Mouse (Mus musculus) neural tube, embryonic 11.5 days (tissue): ENCODE results near the gene Trpv5. TPM values are rescaled to one million over a fixed set of nuclear protein-coding genes. Genes with fewer than 3 reads are reported as not detected.

Source experiments
- ATAC-seq: fragments of 200-750 bp; cut with Nextera tagmentation; 2 replicates; pipeline ENCODE4 v1.8.0; 2017; ENCODE audit warnings: moderate number of reproducible peaks, mild to moderate bottlenecking, moderate TSS enrichment, moderate library complexity; ENCODE audit not compliant: insufficient read depth, low FRiP score, low TSS enrichment
- DNase-seq: peaks from one replicate; pipeline ENCODE4 v3.0.0-alpha.2; 2015; ENCODE audit warnings: low spot score
- H3K27ac ChIP-seq: fragments of 300-500 bp; sonication (generic); 2 replicates; pipeline ENCODE4 v1.5.1; 2014; ENCODE audit warnings: low read depth, mild to moderate bottlenecking, low read length
- H3K27me3 ChIP-seq: fragments of 300-500 bp; sonication (generic); 2 replicates; pipeline ENCODE4 v1.6.1; 2014; ENCODE audit warnings: mild to moderate bottlenecking, low read length, mixed read lengths; ENCODE audit not compliant: control insufficient read depth, insufficient read depth
- H3K36me3 ChIP-seq: fragments of 300-500 bp; sonication (generic); 2 replicates; pipeline ENCODE4 v1.6.1; 2014; ENCODE audit warnings: mild to moderate bottlenecking, low read length, moderate library complexity, mixed read lengths; ENCODE audit not compliant: control insufficient read depth, insufficient read depth
- H3K4me1 ChIP-seq: fragments of 300-500 bp; sonication (generic); 2 replicates; pipeline ENCODE4 v1.6.1; 2014; ENCODE audit warnings: low read length, mixed read lengths; ENCODE audit not compliant: control insufficient read depth, insufficient read depth
- H3K4me2 ChIP-seq: fragments of 300-500 bp; sonication (generic); 2 replicates; pipeline ENCODE4 v1.6.1; 2014; ENCODE audit warnings: low read depth, mild to moderate bottlenecking, moderate library complexity
- H3K4me3 ChIP-seq: fragments of 300-500 bp; sonication (generic); 2 replicates; pipeline ENCODE4 v1.5.1; 2014; ENCODE audit warnings: low read depth, low read length
- H3K9ac ChIP-seq: fragments of 300-500 bp; sonication (generic); 2 replicates; pipeline ENCODE4 v1.6.1; 2014; ENCODE audit warnings: mild to moderate bottlenecking, low read length
- H3K9me3 ChIP-seq: fragments of 300-500 bp; sonication (generic); 2 replicates; pipeline ENCODE4 v1.6.1; 2016; ENCODE audit warnings: low read length; ENCODE audit not compliant: control insufficient read depth
- WGBS: fragments of 180-500 bp; shearing (Covaris S2); extraction: QIAGEN DNeasy Blood & Tissue Kit; methylation state at CpG from one replicate; pipeline ENCODE4 v1.1.7; 2014; 5-methylcytosine and 5-hydroxymethylcytosine counted together
- polyA plus RNA-seq: library from polyadenylated mRNA; unstranded; fragments of >200 nt; fragmentation: Nextera tagmentation; extraction: Ambion mirVana; gene quantifications from 2 replicates; pipeline ENCODE4 v1.2.1, GENCODE M21; 2014

Gene Trpv5
- polyA plus RNA-seq, 1 experiment from 2014 or later, result not detected

- Histone ChIP-seq H3K4me2 (no peak overlapping the region), H3K4me3 (no peak overlapping the region), H3K9me3 (no peaks in the 10 kb centered on the region), H3K27me3 (no peaks in the 10 kb centered on the region), H3K27ac (no peak overlapping the region), H3K9ac (no peak overlapping the region), H3K4me1 (no peaks in the 10 kb centered on the region), H3K36me3 (no peaks in the 10 kb centered on the region)
- no peak for ATAC-seq
- DNase-seq, result no peak
Observed at GRCm38 (mm10) chr6:41692200-41692599, 11.6 kb upstream of the Trpv5 start.

- Histone ChIP-seq H3K36me3 (no peaks in the 10 kb centered on the region), H3K9ac (no peak overlapping the region), H3K4me2 (no peak overlapping the region), H3K9me3 (no peaks in the 10 kb centered on the region), H3K27ac (no peak overlapping the region), H3K27me3 (no peaks in the 10 kb centered on the region), H3K4me3 (no peak overlapping the region), H3K4me1 (no peaks in the 10 kb centered on the region)
- ATAC-seq, result no peak
- 78% methylated on average over 3 of the region's 3 CpGs for WGBS
- DNase-seq, result no peak
Observed at GRCm38 (mm10) chr6:41685596-41685995, 5.0 kb upstream of the Trpv5 start.

GRCm38 (mm10) chr6:41684911-41685310 is 4.3 kb upstream of the Trpv5 start:
- Histone ChIP-seq H3K27me3 (no peaks in the 10 kb centered on the region), H3K4me1 (no peaks in the 10 kb centered on the region), H3K36me3 (no peaks in the 10 kb centered on the region), H3K9ac (no peak overlapping the region), H3K4me3 (no peak overlapping the region), H3K27ac (no peak overlapping the region), H3K4me2 (no peak overlapping the region), H3K9me3 (no peaks in the 10 kb centered on the region)
- ATAC-seq, result no peak
- DNase-seq, result no peak
- WGBS, result 91% methylated on average over 5 of the region's 5 CpGs

GRCm38 (mm10) chr6:41684131-41684530 is 3.6 kb upstream of the Trpv5 start, which contains the start of gene Llcfc1:
Gene Llcfc1 (plus strand): TSS chr6:41684431.
- Histone ChIP-seq H3K9ac (no peak within 1 kb of the TSS), H3K4me3 (no peak within 1 kb of the TSS), H3K9me3 (no peaks in the 10 kb centered on the region), H3K27ac (no peak within 1 kb of the TSS), H3K4me2 (no peak within 1 kb of the TSS), H3K27me3 (no peaks in the 10 kb centered on the region), H3K36me3 (no peaks in the 10 kb centered on the region), H3K4me1 (no peaks in the 10 kb centered on the region)
- no peak for DNase-seq
- WGBS, result 84% methylated on average over 2 of the region's 2 CpGs
- no peak for ATAC-seq

GRCm38 (mm10) chr6:41681656-41682055 is 1.1 kb upstream of the Trpv5 start:
- 85% methylated on average over 5 of the region's 5 CpGs for WGBS
- DNase-seq, result no peak
- no peak overlapping the region for H3K4me2 ChIP-seq
- ATAC-seq, result no peak
- H3K9me3 ChIP-seq, result no peaks in the 10 kb centered on the region
- no peaks in the 10 kb centered on the region for H3K27me3 ChIP-seq
- H3K36me3 ChIP-seq, result no peaks in the 10 kb centered on the region
- H3K4me1 ChIP-seq, result no peaks in the 10 kb centered on the region
- H3K9ac ChIP-seq, result no peak overlapping the region
- no peak overlapping the region for H3K4me3 ChIP-seq
- H3K27ac ChIP-seq, result no peak overlapping the region

GRCm38 (mm10) chr6:41676530-41676929 is 4.0 kb downstream of the Trpv5 start:
- Histone ChIP-seq H3K4me3 (no peak overlapping the region), H3K27me3 (no peaks in the 10 kb centered on the region), H3K9ac (no peak overlapping the region), H3K4me1 (no peaks in the 10 kb centered on the region), H3K27ac (no peak overlapping the region), H3K36me3 (no peaks in the 10 kb centered on the region), H3K9me3 (no peaks in the 10 kb centered on the region), H3K4me2 (no peak overlapping the region)
- 98% methylated on average over 2 of the region's 2 CpGs for WGBS
- ATAC-seq, result no peak
- no peak for DNase-seq

GRCm38 (mm10) chr6:41662320-41662719 is 18.2 kb downstream of the Trpv5 start:
- 37% methylated on average over 2 of the region's 2 CpGs for WGBS
- Histone ChIP-seq H3K4me1 (no peaks in the 10 kb centered on the region), H3K27ac (no peak overlapping the region), H3K4me2 (no peak overlapping the region), H3K9me3 (no peaks in the 10 kb centered on the region), H3K27me3 (no peaks in the 10 kb centered on the region), H3K36me3 (no peaks in the 10 kb centered on the region), H3K4me3 (no peak overlapping the region), H3K9ac (no peak overlapping the region)
- no peak for ATAC-seq
- DNase-seq, result no peak

- Histone ChIP-seq H3K4me1 (no peaks in the 10 kb centered on the region), H3K9ac (no peak overlapping the region), H3K4me3 (no peak overlapping the region), H3K27me3 (no peaks in the 10 kb centered on the region), H3K27ac (no peak overlapping the region), H3K36me3 (no peaks in the 10 kb centered on the region), H3K9me3 (no peaks in the 10 kb centered on the region), H3K4me2 (no peak overlapping the region)
- WGBS, result 81% methylated on average over 1 of the region's 1 CpGs
- DNase-seq (no peak), ATAC-seq (no peak)
Observed at GRCm38 (mm10) chr6:41658487-41658886, 22.1 kb downstream of the Trpv5 start.

- Histone ChIP-seq H3K4me3 (no peak overlapping the region), H3K4me1 (no peaks in the 10 kb centered on the region), H3K9ac (no peak overlapping the region), H3K27ac (no peak overlapping the region), H3K36me3 (no peaks in the 10 kb centered on the region), H3K27me3 (no peaks in the 10 kb centered on the region), H3K4me2 (no peak overlapping the region), H3K9me3 (no peaks in the 10 kb centered on the region)
- DNase-seq (no peak), ATAC-seq (no peak)
- WGBS, result 87% methylated on average over 8 of the region's 8 CpGs
Observed at GRCm38 (mm10) chr6:41654648-41655047, 25.9 kb downstream of the Trpv5 start.
